Mouse (Mus musculus): ENCODE measurements at regions not wholly inside any gene's neighbourhood (a gene's known extent, or its start where the extent isn't known, plus 50 kb on each side); places are given as distances from the start of the nearest gene placed in this dataset.

GRCm38 (mm10) chr14:93972858-93973257 is 82.4 kb upstream of the Pcdh9 start:
- no peak for DNase-seq

DNA sequence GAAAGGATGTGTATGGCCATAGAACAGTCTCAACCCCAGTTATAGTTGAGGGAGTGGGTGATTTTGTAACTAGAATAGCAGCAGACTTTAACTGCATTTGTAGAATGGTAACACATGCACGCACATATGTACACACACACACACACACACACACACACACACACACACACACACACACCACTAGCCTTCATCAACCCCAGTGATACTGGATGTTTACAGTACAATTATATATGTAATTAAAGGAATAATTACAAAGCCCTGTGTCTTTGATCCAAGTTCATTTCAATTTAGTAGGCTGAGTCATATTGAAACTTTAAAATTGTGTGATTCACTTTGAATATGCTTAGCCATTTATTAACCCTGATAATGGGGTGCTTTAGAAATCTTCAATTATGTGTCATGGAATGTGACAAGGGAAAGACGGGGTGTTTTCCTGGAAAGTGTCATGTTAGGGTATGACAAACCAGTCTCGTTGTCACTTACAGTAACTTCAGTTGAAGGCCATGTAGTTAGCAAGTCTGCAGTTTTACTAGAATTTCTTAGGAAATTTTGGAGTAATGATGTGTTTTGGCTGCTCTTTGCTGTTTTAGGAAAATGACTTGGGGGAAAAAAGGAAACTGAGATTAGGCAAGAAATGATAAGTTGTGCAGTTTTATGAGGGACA is 81.8 kb upstream of the Pcdh9 start:
- no peak for DNase-seq

GRCm38 (mm10) chr14:93966933-93967332 is 76.5 kb upstream of the Pcdh9 start:
- DNase-seq: no peak

- DNase-seq: peak; percentile 7
These were observed 72.2 kb upstream of the Pcdh9 start for GRCm38 (mm10) chr14:93962677-93963049.

DNA sequence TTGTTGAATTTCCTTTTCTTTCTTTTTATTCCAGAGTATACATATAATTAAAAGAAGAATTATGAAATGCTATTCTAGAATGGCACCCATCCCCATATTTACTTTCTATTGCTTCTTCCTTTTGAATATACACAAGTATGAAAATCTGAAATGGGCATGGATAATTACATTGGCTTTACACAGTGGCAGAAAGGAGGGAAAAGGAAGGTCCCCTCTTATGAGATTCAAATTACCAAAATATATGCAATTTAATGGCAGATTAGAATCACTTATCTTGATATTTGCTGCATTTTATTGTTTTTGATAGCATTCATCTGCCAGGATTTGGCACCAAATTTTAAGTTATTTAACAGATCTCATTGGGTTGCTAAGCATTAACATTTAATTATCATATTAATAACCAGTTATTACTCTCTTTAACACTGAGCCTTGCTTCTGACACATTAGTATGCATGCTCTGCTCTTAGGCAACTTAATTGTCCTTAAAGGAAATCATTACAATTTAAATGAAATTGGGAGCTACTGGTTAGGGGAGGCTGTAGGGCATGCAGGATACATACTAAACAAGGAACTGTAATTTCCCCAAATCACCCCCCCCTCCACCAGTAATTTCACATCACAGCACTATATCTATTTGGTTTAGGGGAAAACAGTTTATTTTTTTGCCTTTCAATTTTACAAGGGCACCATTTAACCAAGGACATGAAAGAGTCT is 71.6 kb upstream of the Pcdh9 start:
- DNase-seq: no peak

Measured in embryo, embryonic 11 days (tissue).